ENCODE assay signal across 9 mouse cellular contexts in the genomic region with DNA sequence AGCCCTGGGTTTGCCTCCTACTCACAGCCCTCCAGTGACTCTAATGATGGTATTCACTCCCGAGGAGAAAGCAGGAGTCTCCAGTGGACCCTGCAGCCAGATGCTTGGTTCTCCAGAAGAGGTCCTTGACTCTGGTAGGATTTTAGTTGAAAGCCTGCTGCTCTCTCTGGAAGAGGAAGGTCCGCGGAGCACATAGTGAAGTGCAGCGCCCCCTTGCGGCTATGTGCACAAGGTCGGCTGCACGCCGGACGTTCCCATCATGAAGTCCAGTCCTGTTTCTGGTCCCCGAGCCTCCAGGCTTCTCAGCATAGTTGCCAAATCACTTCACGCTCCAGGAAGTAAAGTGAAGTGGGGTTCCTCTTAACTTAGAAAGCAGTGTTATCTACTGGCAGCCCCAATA.
DNase-seq lines count a peak whose midpoint lies in the region.
"Had no signal": no experiment of that assay in that cellular context is flagged by ENCODE, and none has a peak within 500 bp of the region (broad histone marks: within the 10 kb centered on the region; RNA-seq: fewer than 3 reads in every experiment).

No protein-coding gene starts in this region.

- DNase-seq in layer of hippocampus, adult 11-12 months (ENCODE audit: low spot score), result peak; percentile 73
- no peak for DNase-seq in layer of hippocampus, adult 9-10 months (ENCODE audit: low spot score)
- peak; percentile 76 to 80 for DNase-seq in adrenal gland, adult 18-20 months (ENCODE audit: low spot score in 2 of 2)
- peak; percentile 89 for DNase-seq in embryo, embryonic 11 days
- DNase-seq in hindlimb bud, embryonic 11.5 days (ENCODE audit: extremely low spot score, low read depth, low spot score), result peak; percentile 41
- DNase-seq in limb, embryonic 10.5 days (ENCODE audit: low spot score), result peak; percentile 86
- peak; percentile 74 for DNase-seq in ovary, postnatal 14 days (ENCODE audit: low spot score)
- DNase-seq in urinary bladder, postnatal 25 days (ENCODE audit: low spot score), result peak; percentile 48

- H3K9me3 ChIP-seq in limb, embryonic 10.5 days (replicated peaks), result no peaks in the 10 kb centered on the region
- H3K9me3 ChIP-seq: neural tube, embryonic 12.5 days had no signal

- 13% methylated on average over 11 of the region's 11 CpGs for WGBS in limb, embryonic 10.5 days

- no peak overlapping the region for H3K4me3 ChIP-seq in limb, embryonic 10.5 days
- H3K4me3 ChIP-seq: neural tube, embryonic 12.5 days had no signal

- no peak overlapping the region for H3K27ac ChIP-seq in limb, embryonic 10.5 days
- H3K27ac ChIP-seq: neural tube, embryonic 12.5 days had no signal

- H3K36me3 ChIP-seq in limb, embryonic 10.5 days, result no peaks in the 10 kb centered on the region
- H3K36me3 ChIP-seq: neural tube, embryonic 12.5 days had no signal

- H3K4me1 ChIP-seq in limb, embryonic 10.5 days, result no peaks in the 10 kb centered on the region
- H3K4me1 ChIP-seq: neural tube, embryonic 12.5 days had no signal

- no peaks in the 10 kb centered on the region for H3K27me3 ChIP-seq in limb, embryonic 10.5 days (ENCODE audit: low read depth, poor library complexity, severe bottlenecking)
- H3K27me3 ChIP-seq: neural tube, embryonic 12.5 days had no signal
